Mouse (Mus musculus): ENCODE data around the gene Ffar2. TPM values are rescaled to one million over a fixed set of nuclear protein-coding genes. Genes with fewer than 3 reads are reported as not detected.
"Not testable (repeated sequence)": the region's sequence is repeated elsewhere in the genome, so short reads cannot be mapped to it uniquely, and the experiment has no call there.

Gene Ffar2
- total RNA-seq (2014; fragmentation: Nextera tagmentation) (6.5 and 17.9 TPM in 2 replicates), total RNA-seq (2017) (23.4 and 26.4 TPM in 2 replicates)

GRCm38 (mm10) chr7:30823675-30824074 is at the start of gene Ffar2:
Gene Ffar2 (minus strand): TSS chr7:30823775.
- ATAC-seq (replicated peaks; ENCODE audit: poor library complexity, severe bottlenecking): no peak

GRCm38 (mm10) chr7:30873083-30873482 is 49.5 kb upstream of the Ffar2 start:
- peak; percentile 88 for ATAC-seq (replicated peaks; ENCODE audit: poor library complexity, severe bottlenecking)

DNA sequence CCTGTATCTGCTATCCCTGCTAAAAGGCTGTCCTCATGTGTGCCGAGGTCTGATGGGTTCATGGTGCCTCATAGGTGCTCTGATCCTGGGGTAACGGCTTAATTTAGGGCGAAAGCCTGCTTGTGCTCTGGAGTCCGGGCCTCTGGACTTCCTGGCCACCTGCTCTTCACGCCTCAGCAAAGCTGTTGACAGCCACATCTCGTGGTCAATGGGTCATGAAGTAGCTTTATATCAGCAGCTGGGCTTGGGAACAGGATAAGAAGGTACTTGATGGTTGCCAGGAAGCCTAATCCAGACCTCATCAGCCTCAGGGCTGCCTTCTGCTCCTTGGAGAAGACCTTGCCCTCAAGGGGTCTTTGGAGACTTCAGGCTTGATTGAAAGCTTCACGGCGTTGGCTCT is 39.8 kb upstream of the Ffar2 start:
- ATAC-seq (replicated peaks; ENCODE audit: poor library complexity, severe bottlenecking): no peak

GRCm38 (mm10) chr7:30861464-30861863 is 37.9 kb upstream of the Ffar2 start, which contains the start of gene Ffar1:
Gene Ffar1 (minus strand): TSS chr7:30861564.
- no peak for ATAC-seq (replicated peaks; ENCODE audit: poor library complexity, severe bottlenecking)

DNA sequence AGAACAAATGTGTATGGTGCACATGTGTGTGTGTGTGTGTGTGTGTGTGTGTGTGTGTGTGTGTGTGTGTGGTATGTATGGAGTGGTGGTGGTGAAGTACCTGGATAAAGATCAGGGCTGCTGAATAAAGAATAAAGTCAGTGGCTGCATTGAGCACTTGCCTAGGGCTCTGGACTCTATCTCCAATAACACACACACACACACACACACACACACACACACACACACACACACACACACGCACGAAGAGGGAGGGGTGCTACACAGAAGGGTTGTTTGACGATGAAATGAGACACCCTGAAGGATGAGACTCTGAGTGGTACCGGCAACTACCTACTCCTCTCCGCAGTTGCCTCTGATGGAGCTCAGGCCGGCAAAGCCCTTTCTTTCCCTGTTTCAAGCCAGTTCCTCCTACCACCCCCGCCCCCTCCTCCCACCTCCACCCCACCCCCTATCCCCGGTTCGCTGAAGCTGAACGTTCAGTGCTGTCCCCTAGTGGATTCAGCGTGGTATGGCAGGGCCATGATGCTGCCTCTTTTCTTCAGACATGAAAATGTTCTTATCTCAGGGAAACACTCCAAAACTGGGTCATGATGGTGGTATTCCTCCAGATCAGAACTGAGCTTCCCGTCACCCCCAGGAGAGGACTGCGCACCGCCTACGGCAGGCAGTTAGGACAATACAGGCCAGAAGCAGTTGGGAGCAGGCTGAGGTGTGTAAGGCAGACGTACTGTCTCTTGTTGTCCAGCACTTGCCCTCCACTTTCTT is 36.2 kb upstream of the Ffar2 start:
- peak; percentile 90 for ATAC-seq (replicated peaks; ENCODE audit: poor library complexity, severe bottlenecking)

DNA sequence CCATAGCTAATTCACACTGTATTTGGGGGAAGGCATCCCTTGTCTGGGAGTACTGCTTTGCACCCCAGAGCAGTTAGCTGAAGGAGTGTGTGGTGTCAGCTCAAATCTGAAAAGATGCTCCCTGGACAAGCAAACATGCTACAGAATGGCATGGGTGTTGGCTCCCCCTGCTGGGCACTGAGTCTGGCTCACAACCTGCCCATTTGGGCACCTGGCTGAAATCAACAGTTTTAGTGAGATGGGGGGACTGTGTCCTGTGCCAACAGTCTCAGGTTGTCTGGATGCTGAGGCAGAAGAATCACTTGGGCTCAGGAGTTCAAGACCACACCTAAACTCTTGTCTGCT is 35.7 kb upstream of the Ffar2 start:
- peak; percentile 61 for ATAC-seq (replicated peaks; ENCODE audit: poor library complexity, severe bottlenecking)

- ATAC-seq (replicated peaks; ENCODE audit: poor library complexity, severe bottlenecking): no peak
Measured at GRCm38 (mm10) chr7:30857746-30858145, 34.2 kb upstream of the Ffar2 start.

DNA sequence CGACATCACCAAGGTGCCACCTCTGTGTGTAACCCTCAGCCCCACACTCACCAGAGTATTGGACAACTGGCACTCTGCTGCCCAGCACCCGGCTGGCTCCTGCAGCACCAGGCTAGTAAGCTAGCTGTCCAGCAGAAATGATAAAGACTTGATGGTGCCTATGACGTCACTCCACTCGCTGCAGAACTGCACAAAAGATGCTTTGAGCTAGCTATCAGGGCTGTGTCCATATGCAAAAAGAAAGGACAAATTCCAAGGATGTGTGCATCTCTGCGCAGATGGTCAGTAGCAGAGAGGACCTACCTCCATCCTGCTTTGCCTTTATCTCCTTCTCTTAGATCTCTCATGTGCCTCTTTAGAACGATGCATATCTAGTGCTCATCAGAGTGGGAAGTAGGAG is 32.5 kb upstream of the Ffar2 start, which contains the start of gene Ffar3:
Ffar3 (minus strand) TSS at position 101 of the 400 bp plus-strand sequence.
- no peak for ATAC-seq (replicated peaks; ENCODE audit: poor library complexity, severe bottlenecking)

GRCm38 (mm10) chr7:30851421-30851820 is 27.8 kb upstream of the Ffar2 start:
- no peak for ATAC-seq (replicated peaks; ENCODE audit: poor library complexity, severe bottlenecking)

- no peak for ATAC-seq (replicated peaks; ENCODE audit: poor library complexity, severe bottlenecking)
Measured at GRCm38 (mm10) chr7:30847934-30848333, 24.4 kb upstream of the Ffar2 start.

DNA sequence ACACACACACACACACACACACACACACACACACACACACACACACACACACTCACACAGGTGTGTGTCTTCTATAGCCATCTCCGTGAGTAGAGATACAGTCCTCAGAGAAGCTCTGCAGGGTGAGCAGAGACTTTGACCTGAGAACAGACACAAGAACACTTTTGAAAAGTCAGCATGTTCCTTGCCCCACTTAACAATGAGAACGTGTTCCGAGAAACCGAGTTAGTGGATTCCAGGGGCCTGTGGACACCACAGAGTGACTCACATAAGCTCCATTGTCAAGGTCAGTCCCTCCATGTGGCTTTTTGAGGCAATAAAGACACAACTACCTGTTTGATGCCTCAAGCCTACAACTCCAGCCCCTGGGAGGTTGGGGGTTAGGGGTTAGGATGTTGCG is 23.8 kb upstream of the Ffar2 start:
- ATAC-seq (replicated peaks; ENCODE audit: poor library complexity, severe bottlenecking): no peak

- ATAC-seq (replicated peaks; ENCODE audit: poor library complexity, severe bottlenecking): peak; percentile 25; the same call in 1 of the 2 replicates
Measured at GRCm38 (mm10) chr7:30846505-30847053, 23.0 kb upstream of the Ffar2 start.

DNA sequence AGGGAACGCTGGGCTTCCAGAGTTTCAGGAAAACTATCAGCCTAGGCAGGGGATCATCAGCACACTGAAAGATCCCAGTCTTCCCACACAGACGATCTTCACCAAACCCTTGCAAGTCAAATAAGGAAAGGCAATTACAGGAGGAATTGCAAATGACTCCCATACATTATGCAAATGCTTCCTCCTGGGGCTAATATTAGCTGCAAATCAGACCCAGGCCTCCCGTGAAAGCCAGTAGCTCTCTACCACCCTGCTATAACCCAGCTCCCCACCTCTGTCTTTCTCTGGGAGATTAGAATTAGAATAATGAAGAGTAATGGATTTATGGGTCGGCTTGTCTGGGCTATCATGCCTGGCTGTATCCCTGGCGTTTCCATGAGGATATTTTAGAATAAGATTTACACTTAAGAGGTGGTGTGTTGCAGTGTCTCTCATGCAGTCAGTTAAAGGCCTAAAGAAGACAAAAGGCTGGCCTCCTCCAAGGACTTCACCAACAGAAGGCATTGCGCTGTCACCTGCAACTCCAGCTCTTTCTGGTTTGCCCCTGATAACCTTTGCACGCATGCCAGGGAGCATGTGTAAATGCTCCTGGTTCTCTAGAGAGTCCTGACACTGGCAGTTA is 21.2 kb upstream of the Ffar2 start:
- ATAC-seq (replicated peaks; ENCODE audit: poor library complexity, severe bottlenecking): no peak

DNA sequence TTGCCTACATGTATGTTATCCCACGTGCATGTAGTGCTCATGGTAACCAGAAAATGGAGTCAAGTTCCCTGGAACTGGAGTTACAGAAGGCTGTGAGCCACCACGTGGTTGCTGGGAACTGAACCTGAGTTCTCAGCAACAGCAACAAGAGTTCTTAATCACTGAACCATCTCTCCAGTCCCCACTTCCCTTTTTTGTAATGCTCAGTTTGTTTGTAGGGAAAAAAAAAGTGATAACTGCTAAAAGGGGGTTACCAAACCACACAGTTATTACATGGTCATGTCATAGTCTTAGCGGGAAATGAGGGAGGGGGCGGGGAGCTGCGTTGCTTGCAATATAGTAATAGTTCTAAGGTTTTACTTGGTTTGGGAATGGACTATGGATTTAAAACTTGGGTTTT is 18.5 kb upstream of the Ffar2 start:
- ATAC-seq (replicated peaks; ENCODE audit: poor library complexity, severe bottlenecking): peak; percentile 92

DNA sequence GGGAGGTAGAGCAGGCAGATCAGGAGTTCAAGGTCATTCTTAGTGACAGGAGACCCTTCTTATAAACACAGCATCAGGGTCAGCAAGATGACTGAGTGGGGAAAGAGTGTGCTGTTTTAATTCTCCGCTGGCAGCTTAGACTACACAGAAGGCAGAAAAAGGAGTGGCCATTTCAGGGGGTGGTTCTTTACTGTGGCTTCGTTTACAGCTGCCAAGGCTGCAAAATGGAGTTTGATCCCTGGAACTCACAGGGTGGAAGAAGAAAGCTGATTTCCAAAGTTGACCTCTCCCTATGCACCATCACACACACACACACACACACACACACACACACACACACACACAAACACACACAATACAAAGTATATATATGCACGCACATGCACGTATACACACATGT is 17.8 kb upstream of the Ffar2 start:
- no peak for ATAC-seq (replicated peaks; ENCODE audit: poor library complexity, severe bottlenecking)

DNA sequence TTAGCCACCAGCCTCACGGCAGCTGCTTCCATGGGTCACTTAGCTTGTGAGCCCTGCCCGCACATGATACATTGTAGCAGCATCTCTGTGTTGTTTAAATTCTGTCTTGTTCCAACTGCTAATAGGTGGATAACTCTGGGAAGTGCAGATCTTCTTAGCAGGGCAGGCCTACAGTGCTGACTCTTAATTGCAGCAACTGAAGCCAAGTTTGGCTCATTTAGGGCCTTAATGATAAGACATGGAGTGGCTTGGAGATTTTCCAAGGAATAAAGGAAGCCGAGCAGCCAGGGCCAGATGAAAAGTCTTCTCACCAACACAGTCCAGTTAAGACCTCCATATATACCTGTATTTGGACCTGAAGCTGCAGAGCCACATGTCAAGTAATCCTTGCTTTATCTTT is 16.7 kb upstream of the Ffar2 start:
- ATAC-seq (replicated peaks; ENCODE audit: poor library complexity, severe bottlenecking): no peak

DNA sequence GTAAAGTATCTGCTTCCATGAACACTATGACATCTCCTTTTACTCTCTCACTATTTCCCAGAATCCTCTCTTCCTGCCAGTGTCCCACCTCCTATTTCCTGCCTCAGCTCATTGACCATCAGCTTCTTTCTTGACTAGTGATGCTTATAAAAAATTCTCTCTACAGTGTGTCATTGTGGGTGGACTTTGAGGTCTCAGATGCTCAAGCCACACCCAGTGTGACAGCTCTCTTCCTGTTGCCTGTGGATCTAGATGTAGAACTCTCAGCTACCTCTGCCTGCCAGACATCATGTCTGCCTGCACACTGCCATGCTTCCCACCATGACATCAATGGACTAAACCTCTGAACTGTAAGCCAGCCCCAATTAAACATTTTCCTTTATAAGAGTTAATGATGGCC is 13.7 kb upstream of the Ffar2 start:
- no peak for ATAC-seq (replicated peaks; ENCODE audit: poor library complexity, severe bottlenecking)

DNA sequence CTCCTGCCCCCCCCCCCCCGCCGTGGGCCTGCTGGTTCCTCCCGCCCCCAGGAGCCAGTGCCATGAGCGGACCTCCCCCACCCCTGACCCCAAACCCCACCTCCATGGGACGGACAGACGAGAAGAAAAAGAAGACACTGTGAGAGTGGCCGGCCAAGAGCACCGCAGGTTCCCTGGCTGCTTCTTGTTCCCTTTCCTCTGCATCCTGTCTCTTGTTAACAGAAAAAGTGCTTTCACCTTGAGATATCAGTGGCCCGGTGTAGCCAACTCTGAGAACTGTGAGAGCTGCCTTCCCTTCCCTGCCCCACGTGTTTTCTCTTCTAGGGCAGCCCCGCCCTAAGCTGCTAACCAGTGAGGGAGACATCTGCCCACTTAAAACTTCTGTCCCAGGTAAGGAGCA is 9.1 kb upstream of the Ffar2 start:
- peak; percentile 31; the same call in 1 of the 2 replicates for ATAC-seq (replicated peaks; ENCODE audit: poor library complexity, severe bottlenecking)

DNA sequence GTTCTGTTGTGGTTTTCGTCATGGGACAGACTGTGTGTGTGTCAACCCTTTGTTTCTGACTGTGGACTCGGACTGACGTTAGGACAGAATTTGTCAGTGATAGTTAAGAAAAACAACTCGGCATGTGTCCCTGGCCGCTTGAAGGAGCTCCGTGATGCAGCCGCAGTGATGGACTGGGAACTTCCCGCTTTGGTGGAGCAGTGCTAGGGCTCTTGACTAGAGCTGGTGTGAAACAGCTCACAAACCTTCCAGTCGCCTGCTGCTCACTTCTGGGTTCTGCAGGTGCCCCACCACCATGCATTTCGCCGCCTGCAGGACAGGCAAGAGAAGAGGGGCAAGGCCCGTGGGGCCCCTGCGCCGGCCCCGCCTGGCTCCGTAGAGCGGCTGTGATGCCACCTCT is 8.7 kb upstream of the Ffar2 start:
- ATAC-seq (replicated peaks; ENCODE audit: poor library complexity, severe bottlenecking): peak; percentile 82

- no peak for ATAC-seq (replicated peaks; ENCODE audit: poor library complexity, severe bottlenecking)
Measured at GRCm38 (mm10) chr7:30829428-30829827, 5.9 kb upstream of the Ffar2 start.

DNA sequence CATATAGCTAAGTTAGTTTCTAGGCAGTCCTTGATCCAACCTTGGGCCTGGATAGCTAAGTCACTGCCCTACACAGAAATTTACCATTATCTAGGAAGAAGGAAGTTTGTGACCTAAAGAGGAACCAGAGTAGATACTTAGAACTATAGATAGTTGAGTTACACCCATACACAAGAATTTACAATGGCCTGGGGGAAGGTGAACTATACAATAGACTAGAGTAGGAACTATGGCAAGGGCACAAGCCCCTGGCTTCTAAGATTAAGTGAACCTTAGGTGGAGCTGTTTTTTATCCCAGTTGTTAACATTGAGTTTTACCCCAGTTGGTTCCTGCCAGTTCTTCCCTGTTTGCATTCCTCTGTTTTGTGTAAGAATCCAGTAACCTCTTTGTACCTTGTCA is 5.3 kb upstream of the Ffar2 start:
- not testable (repeated sequence) for ATAC-seq (replicated peaks; ENCODE audit: poor library complexity, severe bottlenecking)

- no peak for ATAC-seq (replicated peaks; ENCODE audit: poor library complexity, severe bottlenecking)
Measured at GRCm38 (mm10) chr7:30826660-30827059, 3.1 kb upstream of the Ffar2 start.
